Mouse (Mus musculus) stomach, embryonic 14.5 days (tissue): ENCODE results near the gene Abcb11. TPM values are rescaled to one million over a fixed set of nuclear protein-coding genes. Genes with fewer than 3 reads are reported as not detected.

ENCODE experiments used
- ATAC-seq: fragments of 200-750 bp; cut with Nextera tagmentation; 2 replicates; pipeline ENCODE4 v1.8.0; 2017; ENCODE audit warnings: low read depth, moderate TSS enrichment; ENCODE audit not compliant: insufficient number of reproducible peaks, insufficient read depth, low FRiP score
- H3K27ac ChIP-seq: fragments of 300-500 bp; sonication (generic); 2 replicates; pipeline ENCODE4 v1.5.1; 2014; ENCODE audit warnings: mild to moderate bottlenecking, low read length, moderate library complexity, mixed read lengths
- H3K27me3 ChIP-seq: fragments of 300-500 bp; sonication (generic); 2 replicates; pipeline ENCODE4 v1.6.1; 2014; ENCODE audit warnings: low read length, control low read depth, mixed read lengths; ENCODE audit not compliant: control insufficient read depth, insufficient read depth
- H3K36me3 ChIP-seq: fragments of 300-500 bp; sonication (generic); 2 replicates; pipeline ENCODE4 v1.6.1; 2014; ENCODE audit warnings: mild to moderate bottlenecking, control low read depth, low read length, moderate library complexity, mixed read lengths; ENCODE audit not compliant: control insufficient read depth, insufficient read depth
- H3K4me1 ChIP-seq: fragments of 300-500 bp; sonication (generic); 2 replicates; pipeline ENCODE4 v1.6.1; 2014; ENCODE audit warnings: low read length, control low read depth, mixed read lengths; ENCODE audit not compliant: control insufficient read depth, insufficient read depth
- H3K4me2 ChIP-seq: fragments of 300-500 bp; sonication (generic); replicated peaks from 2 replicates; pipeline ENCODE4 v1.6.1; 2014; ENCODE audit warnings: low read depth, low read length, control low read depth
- H3K4me3 ChIP-seq: fragments of 300-500 bp; sonication (generic); 2 replicates; pipeline ENCODE4 v1.5.1; 2014; ENCODE audit warnings: low read depth, low read length, control low read depth
- H3K9ac ChIP-seq: fragments of 300-500 bp; sonication (generic); replicated peaks from 2 replicates; pipeline ENCODE4 v1.6.1; 2014; ENCODE audit warnings: low read depth, mild to moderate bottlenecking, control low read depth, low read length, moderate library complexity, mixed read lengths
- H3K9me3 ChIP-seq: fragments of 300-500 bp; sonication (generic); 2 replicates; pipeline ENCODE4 v1.6.1; 2016; ENCODE audit warnings: low read depth, low read length, control low read depth; ENCODE audit not compliant: control insufficient read depth
- WGBS: fragments of 180-500 bp; shearing (Covaris S2); extraction: QIAGEN DNeasy Blood & Tissue Kit; methylation state at CpG from one replicate; pipeline ENCODE4 v1.1.7; 2014; 5-methylcytosine and 5-hydroxymethylcytosine counted together
- polyA plus RNA-seq: library from polyadenylated mRNA; unstranded; fragments of >200 nt; fragmentation: Nextera tagmentation; extraction: Ambion mirVana; gene quantifications from 2 replicates; pipeline ENCODE4 v1.2.1, GENCODE M21; 2014

Abcb11 gene
- polyA plus RNA-seq, 1 experiment from 2014 or later, result not detected

GRCm38 (mm10) chr2:69193555-69193954, 148.9 kb downstream of the Abcb11 start:
- H3K4me1 ChIP-seq, result no peaks in the 10 kb centered on the region
- no peak for ATAC-seq
- no peaks in the 10 kb centered on the region for H3K9me3 ChIP-seq
- H3K4me2 ChIP-seq, result no peak overlapping the region
- no peak overlapping the region for H3K4me3 ChIP-seq
- H3K36me3 ChIP-seq, result peaks cover 19% of the 10 kb centered on the region
- WGBS, result 81% methylated on average over 5 of the region's 5 CpGs
- no peaks in the 10 kb centered on the region for H3K27me3 ChIP-seq
- no peak overlapping the region for H3K27ac ChIP-seq
- no peak overlapping the region for H3K9ac ChIP-seq

GRCm38 (mm10) chr2:69191059-69191458, 151.4 kb downstream of the Abcb11 start:
- H3K4me1 ChIP-seq, result no peaks in the 10 kb centered on the region
- no peaks in the 10 kb centered on the region for H3K9me3 ChIP-seq
- H3K9ac ChIP-seq, result no peak overlapping the region
- no peaks in the 10 kb centered on the region for H3K27me3 ChIP-seq
- H3K36me3 ChIP-seq, result peaks cover 12% of the 10 kb centered on the region
- 80% methylated on average over 5 of the region's 5 CpGs for WGBS
- H3K4me3 ChIP-seq, result no peak overlapping the region
- ATAC-seq, result no peak
- H3K4me2 ChIP-seq, result no peak overlapping the region
- no peak overlapping the region for H3K27ac ChIP-seq

GRCm38 (mm10) chr2:69189222-69189621, 153.2 kb downstream of the Abcb11 start:
- Histone ChIP-seq H3K9me3 (no peaks in the 10 kb centered on the region), H3K36me3 (peaks cover 12% of the 10 kb centered on the region), H3K4me2 (no peak overlapping the region), H3K27ac (no peak overlapping the region), H3K4me1 (no peaks in the 10 kb centered on the region), H3K9ac (no peak overlapping the region), H3K4me3 (no peak overlapping the region), H3K27me3 (no peaks in the 10 kb centered on the region)
- ATAC-seq, result no peak
- 80% methylated on average over 4 of the region's 4 CpGs for WGBS

GRCm38 (mm10) chr2:69188732-69189131, 153.7 kb downstream of the Abcb11 start:
- WGBS, result 88% methylated on average over 6 of the region's 6 CpGs
- H3K4me2 ChIP-seq, result no peak overlapping the region
- no peak overlapping the region for H3K9ac ChIP-seq
- no peaks in the 10 kb centered on the region for H3K27me3 ChIP-seq
- no peaks in the 10 kb centered on the region for H3K4me1 ChIP-seq
- no peak overlapping the region for H3K27ac ChIP-seq
- no peak for ATAC-seq
- peaks cover 8% of the 10 kb centered on the region for H3K36me3 ChIP-seq
- H3K9me3 ChIP-seq, result no peaks in the 10 kb centered on the region
- H3K4me3 ChIP-seq, result no peak overlapping the region

Other genes with a start within 250 kb of the Abcb11 start
- 6.5 and 7.8 TPM in 2 replicates for gene Nostrin, start 206.8 kb downstream of the Abcb11 start, polyA plus RNA-seq
- 153 and 162 TPM in 2 replicates for gene Spc25, start 136.4 kb downstream of the Abcb11 start, polyA plus RNA-seq
- gene G6pc2, start 131.5 kb downstream of the Abcb11 start, polyA plus RNA-seq, result 0.28 TPM in 1 of 2 replicates, not detected in the other
- 0.73 and 0.94 TPM in 2 replicates for gene Dhrs9, start 37.8 kb upstream of the Abcb11 start, polyA plus RNA-seq
- gene Lrp2, start 243.4 kb upstream of the Abcb11 start, polyA plus RNA-seq, result 0.84 and 1.00 TPM in 2 replicates